Mouse (Mus musculus): ENCODE measurements around the gene Fam207a. TPM values are rescaled to one million over a fixed set of nuclear protein-coding genes. Genes with fewer than 3 reads are reported as not detected.
A peak's percentile ranks its signal among the peaks of the same experiment; 100 is the strongest.

Gene Fam207a
- polyA plus RNA-seq, 1 experiment from 2014 or later = 38.2 TPM

DNA sequence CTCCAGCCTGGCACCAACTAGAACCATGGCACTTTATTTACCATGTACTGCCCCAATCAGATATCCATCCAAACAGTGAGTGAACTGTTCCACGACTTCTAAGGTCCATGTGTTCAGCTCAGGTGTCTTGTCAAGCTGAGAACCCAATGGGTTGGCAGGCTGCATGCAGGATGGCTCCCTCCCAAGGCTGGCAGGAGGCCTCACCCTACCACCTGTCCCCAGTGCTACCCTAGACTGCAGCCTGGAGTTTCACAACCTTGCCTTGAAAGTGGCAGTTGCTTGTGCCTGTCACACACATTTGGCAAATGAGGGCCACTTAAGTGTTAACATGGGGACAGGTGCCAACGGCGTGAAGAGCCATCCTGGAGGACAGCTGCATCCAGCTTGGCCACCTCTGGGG lies 44.8 kb downstream of the Fam207a start:
- Histone ChIP-seq H3K4me3 (ENCODE audit: low read depth, low read length) (no peak overlapping the region), H3K4me2 (replicated peaks; ENCODE audit: low read depth) (no peak overlapping the region), H3K27ac (ENCODE audit: low read depth, low read length) (no peak overlapping the region), H3K27me3 (replicated peaks; ENCODE audit: control insufficient read depth, insufficient read depth, low read length) (no peaks in the 10 kb centered on the region), H3K9ac (ENCODE audit: low read depth, low read length) (no peak overlapping the region), H3K9me3 (ENCODE audit: control insufficient read depth) (no peaks in the 10 kb centered on the region), H3K4me1 (replicated peaks; ENCODE audit: control insufficient read depth, insufficient read depth, low read length) (no peaks in the 10 kb centered on the region), H3K36me3 (ENCODE audit: control insufficient read depth, insufficient read depth) (no peaks in the 10 kb centered on the region)
- WGBS = 74% methylated on average over 3 of the region's 3 CpGs
- no peak for ATAC-seq
- TF ChIP-seq CTCF (IDR thresholded peaks at IDR 0.05; ENCODE audit: low read depth) = no peak

DNA sequence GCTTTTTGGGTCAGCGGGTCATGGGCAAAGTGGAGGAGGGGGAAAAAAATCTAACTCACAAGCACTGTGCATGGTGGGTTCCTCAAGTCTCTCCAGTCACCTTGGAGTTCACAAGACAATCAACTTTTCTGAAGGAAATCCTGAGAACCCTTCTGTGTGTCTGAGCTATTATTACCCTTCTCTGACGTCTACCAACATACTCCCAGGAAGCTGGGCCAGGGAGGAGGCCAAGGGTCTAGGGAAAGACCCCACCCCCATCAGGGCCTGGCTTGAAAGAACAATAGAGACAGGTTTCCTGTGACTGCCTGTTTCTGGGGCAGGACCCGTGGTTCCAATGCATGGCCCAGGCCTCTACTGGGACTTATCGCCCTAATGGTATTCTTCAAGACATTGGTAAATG lies 46.9 kb downstream of the Fam207a start:
- no peak for TF ChIP-seq CTCF (IDR thresholded peaks at IDR 0.05; ENCODE audit: low read depth)
- 76% methylated on average over 4 of the region's 4 CpGs for WGBS

DNA sequence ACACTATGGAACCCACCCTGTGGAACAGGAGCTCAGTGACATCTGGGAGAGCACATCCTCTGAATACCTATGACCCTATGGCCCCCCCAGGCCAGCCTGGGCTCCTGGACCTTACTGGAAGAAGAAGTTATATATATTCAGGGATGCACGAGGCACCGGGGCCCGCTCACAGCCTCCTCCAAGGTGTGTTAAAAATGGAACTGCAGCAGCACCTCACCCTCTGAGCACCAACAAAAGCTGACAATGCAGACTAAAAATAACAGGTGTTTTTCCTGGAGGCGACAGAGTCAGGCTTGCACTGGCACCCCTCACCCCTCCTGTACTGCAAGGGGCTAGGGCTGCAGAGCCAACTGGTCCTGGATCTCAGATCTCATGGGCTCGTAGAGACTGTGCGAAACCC lies 48.2 kb downstream of the Fam207a start:
- Histone ChIP-seq H3K9me3 (ENCODE audit: control insufficient read depth) (no peaks in the 10 kb centered on the region), H3K4me1 (replicated peaks; ENCODE audit: control insufficient read depth, insufficient read depth, low read length) (no peaks in the 10 kb centered on the region), H3K4me3 (ENCODE audit: low read depth, low read length) (no peak overlapping the region), H3K27me3 (replicated peaks; ENCODE audit: control insufficient read depth, insufficient read depth, low read length) (no peaks in the 10 kb centered on the region), H3K4me2 (replicated peaks; ENCODE audit: low read depth) (no peak overlapping the region), H3K27ac (ENCODE audit: low read depth, low read length) (no peak overlapping the region), H3K36me3 (ENCODE audit: control insufficient read depth, insufficient read depth) (no peaks in the 10 kb centered on the region), H3K9ac (ENCODE audit: low read depth, low read length) (no peak overlapping the region)
- TF ChIP-seq CTCF (IDR thresholded peaks at IDR 0.05; ENCODE audit: low read depth) = no peak
- WGBS = 85% methylated on average over 6 of the region's 6 CpGs
- ATAC-seq = no peak

More for the DNA sequence above, 46.9 kb downstream of the Fam207a start:
- no peak for ATAC-seq
- Histone ChIP-seq H3K4me1 (replicated peaks; ENCODE audit: control insufficient read depth, insufficient read depth, low read length) (no peaks in the 10 kb centered on the region), H3K9me3 (ENCODE audit: control insufficient read depth) (no peaks in the 10 kb centered on the region), H3K4me3 (ENCODE audit: low read depth, low read length) (no peak overlapping the region), H3K27me3 (replicated peaks; ENCODE audit: control insufficient read depth, insufficient read depth, low read length) (no peaks in the 10 kb centered on the region), H3K27ac (ENCODE audit: low read depth, low read length) (no peak overlapping the region), H3K4me2 (replicated peaks; ENCODE audit: low read depth) (no peak overlapping the region), H3K36me3 (ENCODE audit: control insufficient read depth, insufficient read depth) (no peaks in the 10 kb centered on the region), H3K9ac (ENCODE audit: low read depth, low read length) (no peak overlapping the region)

DNA sequence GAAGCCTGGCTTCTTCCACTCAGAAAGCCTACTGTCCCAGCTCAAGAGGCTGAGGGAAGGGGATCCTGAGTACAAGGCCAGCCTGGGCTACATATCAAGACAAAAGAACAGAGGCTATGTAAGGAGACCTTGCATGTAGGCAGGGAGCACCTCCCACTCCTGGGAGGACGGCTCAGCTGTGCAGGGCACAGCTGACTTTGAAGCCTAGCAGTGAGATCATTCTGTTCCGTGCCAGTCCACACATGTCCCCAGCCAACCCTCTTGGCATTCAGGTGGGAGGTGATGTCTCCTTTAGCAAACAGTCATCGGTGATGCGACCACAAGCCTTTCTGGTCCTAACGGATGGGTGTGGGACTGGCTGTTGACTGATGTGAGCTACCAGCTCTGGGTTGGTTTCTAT lies 49.7 kb downstream of the Fam207a start:
- H3K4me1 ChIP-seq (replicated peaks; ENCODE audit: control insufficient read depth, insufficient read depth, low read length) = no peaks in the 10 kb centered on the region
- WGBS = 68% methylated on average over 5 of the region's 5 CpGs
- no peak overlapping the region for H3K4me2 ChIP-seq (replicated peaks; ENCODE audit: low read depth)
- H3K27ac ChIP-seq (ENCODE audit: low read depth, low read length) = no peak overlapping the region
- ATAC-seq = no peak
- H3K36me3 ChIP-seq (ENCODE audit: control insufficient read depth, insufficient read depth) = no peaks in the 10 kb centered on the region
- no peak overlapping the region for H3K4me3 ChIP-seq (ENCODE audit: low read depth, low read length)
- H3K27me3 ChIP-seq (replicated peaks; ENCODE audit: control insufficient read depth, insufficient read depth, low read length) = no peaks in the 10 kb centered on the region
- no peak overlapping the region for H3K9ac ChIP-seq (ENCODE audit: low read depth, low read length)
- no peaks in the 10 kb centered on the region for H3K9me3 ChIP-seq (ENCODE audit: control insufficient read depth)
- TF ChIP-seq CTCF (IDR thresholded peaks at IDR 0.05; ENCODE audit: low read depth) = no peak

DNA sequence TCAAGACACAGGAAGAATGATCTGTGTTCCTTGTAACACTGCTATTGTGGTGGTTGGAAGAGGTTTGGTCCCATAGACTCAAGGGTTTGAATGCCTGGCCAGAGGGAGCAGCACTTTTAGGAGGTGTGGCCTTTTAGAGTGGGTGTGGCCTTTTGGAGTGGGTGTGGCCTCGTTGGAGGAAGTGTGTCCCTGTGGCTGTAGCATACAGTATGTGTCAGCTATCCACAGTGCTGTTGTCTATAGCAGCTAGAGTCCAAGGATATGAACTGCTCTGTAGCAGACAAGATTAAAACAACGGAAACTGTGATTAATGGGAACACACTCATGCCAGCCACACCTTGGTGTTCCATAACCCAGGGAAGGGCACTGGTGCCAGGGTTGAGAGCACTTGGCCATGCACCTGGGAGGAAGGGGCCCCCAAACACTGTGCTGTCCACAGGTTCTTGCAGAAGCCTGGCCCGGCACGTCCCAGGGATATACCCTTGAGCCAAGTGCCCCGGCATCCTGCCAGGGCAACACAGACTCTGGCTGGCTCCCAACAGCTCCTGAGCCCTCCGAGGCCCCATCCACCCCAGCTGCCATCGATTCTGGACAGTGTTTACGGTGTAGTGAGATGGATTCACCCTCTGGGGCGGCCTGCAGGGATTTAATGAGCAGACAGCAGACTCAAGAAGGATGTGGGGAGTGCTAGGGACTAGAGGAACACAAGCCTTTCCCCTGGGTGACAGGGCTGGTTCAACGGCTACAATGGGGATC lies 51.2 kb downstream of the Fam207a start:
- peak; percentile 62 for ATAC-seq
- TF ChIP-seq CTCF (IDR thresholded peaks at IDR 0.05; ENCODE audit: low read depth) = no peak
- WGBS = 46% methylated on average over 10 of the region's 10 CpGs
- Histone ChIP-seq H3K27me3 (replicated peaks; ENCODE audit: control insufficient read depth, insufficient read depth, low read length) (no peaks in the 10 kb centered on the region), H3K9ac (ENCODE audit: low read depth, low read length) (no peak overlapping the region), H3K36me3 (ENCODE audit: control insufficient read depth, insufficient read depth) (no peaks in the 10 kb centered on the region), H3K27ac (ENCODE audit: low read depth, low read length) (no peak overlapping the region), H3K4me3 (ENCODE audit: low read depth, low read length) (no peak overlapping the region), H3K4me1 (replicated peaks; ENCODE audit: control insufficient read depth, insufficient read depth, low read length) (no peaks in the 10 kb centered on the region), H3K9me3 (ENCODE audit: control insufficient read depth) (no peaks in the 10 kb centered on the region), H3K4me2 (replicated peaks; ENCODE audit: low read depth) (no peak overlapping the region)

DNA sequence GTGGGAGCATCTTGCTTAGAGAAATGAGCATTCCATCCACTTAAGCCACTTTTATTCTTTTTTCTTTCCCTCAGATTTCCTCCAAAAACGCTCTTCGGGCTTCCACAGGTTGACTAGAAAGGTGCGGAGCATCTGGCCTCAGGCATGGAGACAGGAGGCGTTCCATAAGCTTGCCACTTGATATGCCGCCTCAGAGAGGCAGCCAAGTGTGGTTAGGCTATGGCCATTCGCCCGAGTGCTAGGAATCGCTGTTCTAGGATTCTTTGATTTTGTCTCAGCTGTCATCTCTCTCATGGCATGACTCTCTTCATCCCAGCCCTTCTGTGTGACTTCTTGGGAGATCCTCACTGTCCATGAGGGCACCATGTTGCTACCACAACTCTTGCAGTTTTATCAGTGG lies 54.4 kb downstream of the Fam207a start:
- H3K27ac ChIP-seq (ENCODE audit: low read depth, low read length) = no peak overlapping the region
- H3K27me3 ChIP-seq (replicated peaks; ENCODE audit: control insufficient read depth, insufficient read depth, low read length) = no peaks in the 10 kb centered on the region
- ATAC-seq = no peak
- no peaks in the 10 kb centered on the region for H3K4me1 ChIP-seq (replicated peaks; ENCODE audit: control insufficient read depth, insufficient read depth, low read length)
- no peak overlapping the region for H3K4me3 ChIP-seq (ENCODE audit: low read depth, low read length)
- no peak overlapping the region for H3K4me2 ChIP-seq (replicated peaks; ENCODE audit: low read depth)
- H3K36me3 ChIP-seq (ENCODE audit: control insufficient read depth, insufficient read depth) = no peaks in the 10 kb centered on the region
- no peak overlapping the region for H3K9ac ChIP-seq (ENCODE audit: low read depth, low read length)
- 85% methylated on average over 8 of the region's 8 CpGs for WGBS
- no peak for TF ChIP-seq CTCF (IDR thresholded peaks at IDR 0.05; ENCODE audit: low read depth)
- no peaks in the 10 kb centered on the region for H3K9me3 ChIP-seq (ENCODE audit: control insufficient read depth)

Data from intestine, postnatal 0 days (tissue).